Mouse (Mus musculus) midbrain, embryonic 10.5 days (tissue): ENCODE results near the gene Spata2. TPM values are rescaled to one million over a fixed set of nuclear protein-coding genes. Genes with fewer than 3 reads are reported as not detected.

ENCODE experiments used
- DNase-seq: peaks from one replicate; pipeline ENCODE4 v3.0.0-alpha.2; 2017; ENCODE audit warnings: low spot score
- H3K27ac ChIP-seq: fragments of 300-500 bp; sonication (generic); replicated peaks from 2 replicates; pipeline ENCODE4 v1.5.1; 2016; ENCODE audit warnings: mild to moderate bottlenecking
- H3K27me3 ChIP-seq: fragments of 300-500 bp; sonication (generic); 2 replicates; pipeline ENCODE4 v1.6.1; 2016; ENCODE audit warnings: low read depth, mild to moderate bottlenecking; ENCODE audit not compliant: poor library complexity, severe bottlenecking
- H3K36me3 ChIP-seq: fragments of 300-500 bp; sonication (generic); 2 replicates; pipeline ENCODE4 v1.6.1; 2016; ENCODE audit warnings: mild to moderate bottlenecking, moderate library complexity
- H3K4me1 ChIP-seq: fragments of 300-500 bp; sonication (generic); 2 replicates; pipeline ENCODE4 v1.6.1; 2016
- H3K4me3 ChIP-seq: fragments of 300-500 bp; sonication (generic); 2 replicates; pipeline ENCODE4 v1.5.1; 2016; ENCODE audit warnings: mild to moderate bottlenecking, moderate library complexity
- H3K9me3 ChIP-seq: fragments of 300-500 bp; sonication (generic); replicated peaks from 2 replicates; pipeline ENCODE4 v1.6.1; 2016; ENCODE audit warnings: mild to moderate bottlenecking
- WGBS: fragments of 180-500 bp; shearing (Covaris S2); methylation state at CpG from one replicate; pipeline ENCODE4 v1.1.7; 2016; 5-methylcytosine and 5-hydroxymethylcytosine counted together
- polyA plus RNA-seq: library from polyadenylated mRNA; unstranded; fragments of >200 nt; fragmentation: Nextera tagmentation; extraction: Ambion mirVana; gene quantifications from 2 replicates; pipeline ENCODE4 v1.2.1, GENCODE M21; 2016

Spata2 gene
- polyA plus RNA-seq, 1 experiment from 2014 or later: 19.1 TPM

- Histone ChIP-seq H3K27me3 (peaks cover 27% of the 10 kb centered on the region), H3K36me3 (no peaks in the 10 kb centered on the region), H3K27ac (peak overlapping the region; percentile 75), H3K4me3 (no peak overlapping the region), H3K4me1 (peaks cover 36% of the 10 kb centered on the region), H3K9me3 (no peaks in the 10 kb centered on the region)
- 79% methylated on average over 4 of the region's 4 CpGs for WGBS
- DNase-seq: no peak
These were observed 37.8 kb upstream of the Spata2 start for GRCm38 (mm10) chr2:167530536-167530935.

GRCm38 (mm10) chr2:167529935-167530513, 37.3 kb upstream of the Spata2 start:
- DNase-seq: no peak
- Histone ChIP-seq H3K27ac (peak overlapping the region; percentile 75), H3K9me3 (no peaks in the 10 kb centered on the region), H3K4me3 (no peak overlapping the region), H3K36me3 (no peaks in the 10 kb centered on the region), H3K27me3 (peaks cover 22% of the 10 kb centered on the region), H3K4me1 (peaks cover 36% of the 10 kb centered on the region)
- 30% methylated on average over 5 of the region's 5 CpGs for WGBS

GRCm38 (mm10) chr2:167528278-167528677, 35.6 kb upstream of the Spata2 start:
- H3K9me3 ChIP-seq: no peaks in the 10 kb centered on the region
- no peaks in the 10 kb centered on the region for H3K36me3 ChIP-seq
- 16% methylated on average over 5 of the region's 5 CpGs for WGBS
- DNase-seq: peak; percentile 45
- H3K27ac ChIP-seq: no peak overlapping the region
- no peak overlapping the region for H3K4me3 ChIP-seq
- peaks cover 36% of the 10 kb centered on the region for H3K4me1 ChIP-seq
- H3K27me3 ChIP-seq: peaks cover 7% of the 10 kb centered on the region

GRCm38 (mm10) chr2:167519606-167520252, 27.0 kb upstream of the Spata2 start:
- Histone ChIP-seq H3K36me3 (peaks cover 54% of the 10 kb centered on the region), H3K9me3 (no peaks in the 10 kb centered on the region), H3K4me1 (no peaks in the 10 kb centered on the region), H3K4me3 (no peak overlapping the region), H3K27ac (no peak overlapping the region), H3K27me3 (no peaks in the 10 kb centered on the region)
- WGBS: 75% methylated on average over 5 of the region's 5 CpGs
- DNase-seq: no peak

GRCm38 (mm10) chr2:167515688-167516087, 23.0 kb upstream of the Spata2 start:
- Histone ChIP-seq H3K4me1 (no peaks in the 10 kb centered on the region), H3K27ac (no peak overlapping the region), H3K27me3 (no peaks in the 10 kb centered on the region), H3K36me3 (peaks cover 94% of the 10 kb centered on the region), H3K9me3 (no peaks in the 10 kb centered on the region), H3K4me3 (no peak overlapping the region)
- DNase-seq: no peak
- 94% methylated on average over 5 of the region's 5 CpGs for WGBS

- Histone ChIP-seq H3K27me3 (no peaks in the 10 kb centered on the region), H3K36me3 (peaks cover 97% of the 10 kb centered on the region), H3K4me3 (no peak overlapping the region), H3K4me1 (no peaks in the 10 kb centered on the region), H3K9me3 (no peaks in the 10 kb centered on the region), H3K27ac (no peak overlapping the region)
- DNase-seq: no peak
- 94% methylated on average over 4 of the region's 4 CpGs for WGBS
These were observed 22.0 kb upstream of the Spata2 start for GRCm38 (mm10) chr2:167514641-167515040.

GRCm38 (mm10) chr2:167512970-167513369, 20.3 kb upstream of the Spata2 start:
- Histone ChIP-seq H3K27me3 (no peaks in the 10 kb centered on the region), H3K4me1 (no peaks in the 10 kb centered on the region), H3K36me3 (peaks cover 100% of the 10 kb centered on the region), H3K9me3 (no peaks in the 10 kb centered on the region), H3K4me3 (no peak overlapping the region), H3K27ac (no peak overlapping the region)
- WGBS: 87% methylated on average over 5 of the region's 5 CpGs
- no peak for DNase-seq

- WGBS: 96% methylated on average over 9 of the region's 9 CpGs
- Histone ChIP-seq H3K9me3 (no peaks in the 10 kb centered on the region), H3K27ac (no peak overlapping the region), H3K36me3 (peaks cover 100% of the 10 kb centered on the region), H3K27me3 (no peaks in the 10 kb centered on the region), H3K4me3 (no peak overlapping the region), H3K4me1 (no peaks in the 10 kb centered on the region)
- no peak for DNase-seq
These were observed 19.7 kb upstream of the Spata2 start for GRCm38 (mm10) chr2:167512365-167512764.

- DNase-seq: no peak
- Histone ChIP-seq H3K4me1 (peaks cover 11% of the 10 kb centered on the region), H3K27me3 (no peaks in the 10 kb centered on the region), H3K9me3 (no peaks in the 10 kb centered on the region), H3K4me3 (no peak overlapping the region), H3K27ac (no peak overlapping the region), H3K36me3 (peaks cover 99% of the 10 kb centered on the region)
- WGBS: 92% methylated on average over 3 of the region's 3 CpGs
These were observed 17.8 kb upstream of the Spata2 start for GRCm38 (mm10) chr2:167510485-167510884.

GRCm38 (mm10) chr2:167508569-167508968, 15.9 kb upstream of the Spata2 start:
- Histone ChIP-seq H3K27ac (no peak overlapping the region), H3K36me3 (peaks cover 89% of the 10 kb centered on the region), H3K27me3 (no peaks in the 10 kb centered on the region), H3K9me3 (no peaks in the 10 kb centered on the region), H3K4me3 (no peak overlapping the region), H3K4me1 (peaks cover 28% of the 10 kb centered on the region)
- 94% methylated on average over 4 of the region's 4 CpGs for WGBS
- DNase-seq: no peak

- no peak for DNase-seq
- Histone ChIP-seq H3K4me1 (peaks cover 31% of the 10 kb centered on the region), H3K36me3 (peaks cover 82% of the 10 kb centered on the region), H3K27me3 (no peaks in the 10 kb centered on the region), H3K27ac (no peak overlapping the region), H3K4me3 (no peak overlapping the region), H3K9me3 (no peaks in the 10 kb centered on the region)
- 94% methylated on average over 3 of the region's 3 CpGs for WGBS
These were observed 15.2 kb upstream of the Spata2 start for GRCm38 (mm10) chr2:167507719-167508385.

GRCm38 (mm10) chr2:167506546-167507260, 14.0 kb upstream of the Spata2 start:
- no peak for DNase-seq
- Histone ChIP-seq H3K36me3 (peaks cover 70% of the 10 kb centered on the region), H3K9me3 (no peaks in the 10 kb centered on the region), H3K4me3 (no peak overlapping the region), H3K27me3 (no peaks in the 10 kb centered on the region), H3K4me1 (peaks cover 32% of the 10 kb centered on the region), H3K27ac (no peak overlapping the region)
- 96% methylated on average over 10 of the region's 10 CpGs for WGBS
